Mouse (Mus musculus): Measurements from ENCODE around the gene Plekha4.
A peak's percentile ranks its signal among the peaks of the same experiment; 100 is the strongest.

The Plekha4 gene

DNA sequence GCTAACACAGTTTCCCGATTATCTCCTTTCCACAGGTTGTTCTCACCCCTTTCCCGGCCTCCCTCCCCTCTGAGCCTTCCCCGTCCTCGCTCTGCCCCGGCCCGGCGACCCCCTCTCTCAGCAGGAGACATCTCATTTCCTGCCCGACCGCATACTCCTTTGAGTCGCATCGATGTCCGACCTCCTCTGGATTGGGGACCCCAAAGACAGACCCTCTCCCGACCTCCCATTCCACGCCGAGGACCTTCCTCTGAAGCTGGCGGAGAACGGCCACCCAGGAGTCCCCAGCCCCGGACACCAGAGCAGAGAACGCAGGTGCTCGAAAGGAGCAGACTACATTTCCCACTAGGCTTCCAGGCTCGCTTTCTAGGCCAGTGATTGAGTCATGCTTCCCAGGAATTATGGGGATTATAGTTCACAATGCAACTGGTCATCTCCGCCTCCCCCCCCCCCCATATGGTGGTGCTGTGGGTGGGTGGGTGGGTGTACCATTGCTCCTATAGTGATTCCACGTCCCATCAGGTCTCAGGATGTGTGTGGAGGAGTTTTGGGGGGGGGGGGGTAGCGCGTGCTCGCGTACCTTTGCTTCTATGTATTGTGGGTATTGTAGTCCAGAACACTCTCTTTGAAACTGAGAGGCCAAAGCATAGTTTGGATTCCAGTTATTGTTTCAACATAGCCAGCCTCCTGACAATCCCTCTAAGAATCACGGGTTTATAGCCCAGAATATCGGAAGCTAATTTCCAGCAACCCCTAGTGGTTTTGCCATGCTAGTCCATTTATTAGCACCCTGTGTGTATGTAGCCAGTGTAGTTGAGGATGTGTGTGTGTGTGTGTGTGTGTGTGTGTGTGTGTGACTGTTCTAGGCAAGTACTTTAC is 12.3 kb downstream of the Plekha4 start:
- DNase-seq (ENCODE audit: low read depth), result no peak

GRCm38 (mm10) chr7:45539095-45539494 is 13.0 kb downstream of the Plekha4 start:
- no peak for DNase-seq (ENCODE audit: low read depth)

DNA sequence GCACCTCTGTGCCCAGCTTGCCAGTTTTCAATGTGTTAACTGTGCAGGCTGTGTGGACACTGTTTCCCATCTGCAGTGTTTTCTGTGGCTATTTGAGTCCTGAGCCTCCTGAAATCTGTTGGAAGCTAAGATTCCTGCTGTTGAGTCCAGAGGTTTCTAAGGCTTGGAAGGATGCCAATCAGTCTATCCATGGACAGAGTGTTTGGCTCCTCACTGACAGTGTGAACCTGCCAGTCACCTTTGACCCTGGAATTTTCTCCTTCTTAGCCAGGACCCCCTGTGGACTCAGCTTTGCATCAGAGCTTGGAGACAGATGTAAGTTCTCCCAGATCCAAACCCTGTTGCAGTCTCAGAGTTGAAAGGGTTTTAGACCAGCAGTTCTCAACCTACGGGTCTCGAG is 14.1 kb downstream of the Plekha4 start:
- DNase-seq (ENCODE audit: low read depth), result no peak

GRCm38 (mm10) chr7:45544525-45544924 is 18.4 kb downstream of the Plekha4 start:
- peak; percentile 50 for DNase-seq (ENCODE audit: low read depth)

DNA sequence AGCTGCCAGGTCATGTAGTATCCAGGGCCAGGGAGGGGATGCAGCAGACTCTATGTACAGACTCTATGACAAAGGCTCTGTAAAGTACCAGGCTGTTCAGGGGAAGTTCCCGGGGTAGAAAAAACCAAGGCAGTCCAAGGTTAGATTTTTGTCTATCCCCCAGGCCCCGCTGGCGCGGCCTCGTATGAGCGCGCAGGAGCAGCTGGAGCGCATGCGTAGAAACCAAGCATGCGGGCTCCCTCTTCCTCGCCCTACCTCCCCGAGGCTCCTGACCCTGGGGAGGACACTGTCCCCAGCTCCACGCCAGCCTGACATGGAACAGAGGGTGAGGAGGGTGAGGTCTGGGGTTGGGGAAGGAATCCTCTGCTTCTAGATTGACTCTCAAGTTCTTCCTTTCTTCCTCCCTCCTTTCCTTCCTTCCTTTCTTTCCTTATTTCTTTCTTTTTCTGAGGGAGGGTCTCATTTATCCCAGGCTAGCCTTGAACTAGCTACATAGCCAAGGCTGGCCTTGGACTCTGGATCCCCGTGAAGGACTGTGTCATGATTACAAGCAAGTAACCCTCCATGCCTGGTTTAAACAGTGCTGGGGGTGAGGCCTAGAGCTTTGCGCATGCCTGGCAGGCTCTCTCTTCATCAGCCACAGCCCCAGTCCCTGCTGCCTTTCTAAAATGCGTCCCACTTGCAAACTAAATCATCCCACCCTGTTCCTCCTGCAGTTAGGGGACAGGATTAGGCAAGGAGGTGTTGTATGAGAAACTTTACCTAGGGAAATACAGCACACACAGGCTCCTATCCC is 23.7 kb downstream of the Plekha4 start:
- no peak for DNase-seq (ENCODE audit: low read depth)

GRCm38 (mm10) chr7:45550821-45551511 is 24.8 kb downstream of the Plekha4 start:
- no peak for DNase-seq (ENCODE audit: low read depth)

- no peak for DNase-seq (ENCODE audit: low read depth)
Observed at GRCm38 (mm10) chr7:45551512-45551883, 25.4 kb downstream of the Plekha4 start.

DNA sequence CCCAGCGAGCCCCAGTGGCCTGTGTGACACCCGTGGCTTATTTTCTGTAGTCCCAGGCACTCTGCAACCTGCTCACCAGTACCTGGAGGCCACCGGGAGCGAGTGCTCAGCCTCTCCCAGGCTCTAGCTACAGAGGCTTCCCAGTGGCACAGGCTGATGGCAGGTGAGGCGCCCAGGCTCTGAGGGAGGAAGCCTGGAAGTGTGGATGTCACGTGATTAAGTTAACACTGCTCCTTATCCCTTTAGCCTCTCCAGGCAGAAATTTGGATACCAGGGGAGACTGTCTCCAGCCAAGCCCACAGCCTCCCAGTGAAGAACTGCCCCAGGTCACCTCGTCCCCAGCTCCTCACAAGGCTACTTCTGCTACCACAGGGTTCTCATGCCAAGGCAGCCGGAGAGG is 27.4 kb downstream of the Plekha4 start:
- no peak for DNase-seq (ENCODE audit: low read depth)

GRCm38 (mm10) chr7:45553990-45554389 is 27.9 kb downstream of the Plekha4 start:
- no peak for DNase-seq (ENCODE audit: low read depth)

GRCm38 (mm10) chr7:45554744-45555143 is 28.6 kb downstream of the Plekha4 start, which contains the start of gene Hsd17b14:
TSS of gene Hsd17b14 (plus strand) at chr7:45554893.
- no peak for DNase-seq (ENCODE audit: low read depth)

DNA sequence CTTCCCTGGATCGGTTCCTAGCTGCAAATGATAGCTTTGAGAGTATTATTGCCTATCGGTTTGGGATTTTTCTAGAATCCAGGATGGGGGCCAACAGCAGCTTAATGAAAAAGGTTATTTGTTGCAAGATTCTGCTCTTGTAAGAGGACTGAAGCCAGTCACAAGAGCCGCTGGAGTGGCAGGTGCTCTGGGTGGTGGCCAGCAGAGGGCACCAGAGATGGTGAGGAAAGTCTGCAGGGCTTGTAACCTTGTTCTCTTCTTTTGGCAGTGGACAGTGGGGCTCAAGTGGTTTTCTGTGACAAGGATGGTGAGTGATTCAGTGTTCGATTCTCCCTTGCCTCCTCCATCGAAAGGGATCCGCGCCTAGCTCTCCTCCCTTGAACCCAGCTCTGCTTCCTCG is 29.7 kb downstream of the Plekha4 start:
- peak; percentile 85 for DNase-seq (ENCODE audit: low read depth)

GRCm38 (mm10) chr7:45558907-45559306 is 32.8 kb downstream of the Plekha4 start:
- no peak for DNase-seq (ENCODE audit: low read depth)

GRCm38 (mm10) chr7:45560241-45560640 is 34.1 kb downstream of the Plekha4 start:
- peak; percentile 51 for DNase-seq (ENCODE audit: low read depth)

GRCm38 (mm10) chr7:45560843-45561623 is 34.9 kb downstream of the Plekha4 start:
- peak; percentile 88 for DNase-seq (ENCODE audit: low read depth)

DNA sequence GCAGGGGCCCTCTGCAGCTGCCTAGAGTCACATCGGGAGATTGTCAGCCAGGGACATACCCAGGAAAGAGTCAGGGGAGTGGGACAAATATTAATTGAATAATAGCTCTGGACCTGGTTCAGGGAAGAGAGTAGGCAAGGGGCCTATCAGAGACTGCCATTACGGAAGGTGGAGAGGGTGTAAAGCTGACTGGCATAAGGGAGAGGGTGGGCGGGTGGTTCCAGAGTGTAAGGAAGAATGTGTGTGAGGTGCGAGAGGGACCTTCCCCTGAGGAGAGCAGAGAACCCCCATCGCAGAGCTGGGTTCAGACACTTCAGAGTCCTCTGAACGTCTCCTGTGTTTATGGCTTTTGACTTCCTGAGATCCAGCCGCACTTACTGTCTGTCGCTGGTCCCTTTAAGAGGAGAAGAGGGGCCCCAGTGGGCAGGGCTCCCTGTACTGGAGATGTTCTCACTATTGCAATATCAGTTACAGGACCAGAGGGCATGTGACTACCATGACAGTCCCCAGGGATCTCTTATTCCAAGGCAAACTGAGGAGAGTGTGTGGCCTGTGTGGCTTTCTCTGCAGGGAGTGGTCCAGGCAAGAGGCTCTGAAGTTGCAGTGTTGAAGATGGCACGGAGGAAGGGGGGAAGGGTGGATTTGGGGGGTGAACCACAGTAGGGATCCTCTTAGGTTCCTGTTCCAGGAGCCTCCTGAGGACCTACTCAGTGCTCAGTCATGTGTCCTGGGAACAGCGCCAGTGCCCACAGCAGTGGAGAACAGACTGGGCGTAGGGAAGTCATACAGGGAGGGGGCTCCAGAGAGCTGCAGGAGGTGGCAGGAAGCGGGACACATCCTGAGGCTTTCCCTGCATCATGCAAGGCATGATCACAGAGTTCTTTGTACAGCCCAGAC is 35.7 kb downstream of the Plekha4 start:
- DNase-seq (ENCODE audit: low read depth), result peak; percentile 30

DNA sequence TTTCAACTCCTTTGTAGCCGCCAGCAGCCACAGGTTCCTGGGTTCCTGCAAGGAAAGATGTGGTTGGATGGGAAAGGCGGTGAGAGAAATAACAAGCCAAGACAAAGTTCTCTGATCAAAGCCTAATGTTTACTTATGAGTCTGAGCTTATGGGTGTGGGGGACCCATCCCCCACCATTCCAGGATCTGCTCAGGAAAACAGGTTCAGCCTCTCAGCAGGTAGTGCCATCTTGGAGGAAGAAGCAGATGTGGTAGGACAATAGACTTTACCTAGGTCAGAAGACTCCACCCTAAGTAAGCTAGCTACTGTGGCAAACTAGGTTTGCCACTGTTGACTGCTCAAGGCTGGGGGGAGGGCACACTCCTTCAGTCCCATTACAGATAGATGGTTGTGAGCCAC is 38.7 kb downstream of the Plekha4 start:
- no peak for DNase-seq (ENCODE audit: low read depth)

DNA sequence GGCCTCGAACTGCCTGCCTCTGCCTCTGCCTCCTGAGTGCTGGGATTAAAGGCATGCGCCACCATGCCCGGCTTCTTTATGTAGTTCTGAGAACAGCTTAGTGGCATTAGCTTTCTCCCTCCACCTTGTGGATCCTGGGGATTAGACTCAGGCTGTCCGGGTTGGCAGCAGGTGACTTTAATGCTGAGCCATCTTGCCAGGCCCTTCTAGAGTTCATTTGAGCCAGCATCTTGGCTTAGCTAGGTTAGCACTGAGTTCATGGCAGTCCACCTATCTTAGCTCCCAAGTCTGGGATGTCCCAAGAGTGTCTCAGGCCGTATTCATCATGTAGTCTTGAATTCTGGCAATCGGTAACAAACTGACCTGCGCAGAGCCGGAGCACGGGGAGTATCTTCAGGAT is 39.3 kb downstream of the Plekha4 start:
- DNase-seq (ENCODE audit: low read depth), result no peak

DNA sequence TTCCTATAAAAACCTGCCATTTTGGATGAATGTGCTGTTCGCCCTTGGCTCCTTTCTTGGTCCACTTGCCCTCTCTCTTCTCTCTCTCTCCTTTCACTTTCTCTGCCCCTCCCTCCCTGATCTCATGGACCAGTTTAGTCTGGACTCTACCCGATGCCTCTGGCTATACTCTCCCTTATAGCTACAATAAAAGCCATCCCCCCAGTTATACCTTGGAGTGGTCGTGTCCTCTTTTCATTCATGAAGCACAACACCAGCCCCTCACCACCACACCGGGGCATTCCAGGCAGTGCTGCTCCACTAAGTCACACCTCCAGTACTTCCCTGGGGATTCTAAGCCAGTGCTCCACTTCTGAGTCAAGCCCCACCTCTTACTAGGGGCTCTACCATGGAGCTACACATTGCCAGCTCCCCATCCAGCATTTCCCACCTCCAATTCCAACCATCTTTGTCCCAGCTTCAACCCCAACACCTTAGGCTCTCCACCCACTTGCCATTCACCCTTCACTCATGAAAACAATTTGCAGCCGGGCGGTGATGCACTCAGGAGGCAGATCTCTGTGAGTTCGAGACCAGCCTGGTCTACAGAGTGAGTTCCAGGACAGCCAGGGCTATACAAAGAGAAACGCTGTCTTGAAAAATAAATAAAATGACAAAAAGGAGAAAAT is 41.1 kb downstream of the Plekha4 start:
- no peak for DNase-seq (ENCODE audit: low read depth)

- DNase-seq (ENCODE audit: low read depth), result peak; percentile 94
Observed at GRCm38 (mm10) chr7:45567780-45568516, 41.8 kb downstream of the Plekha4 start.
